In genomic region chr12:17741637-17742364, GRCm38 (mm10) we compare ENCODE assay signal across 9 mouse cellular contexts. TPM values are rescaled to one million over a fixed set of nuclear protein-coding genes. Genes with fewer than 3 reads are reported as not detected.
A peak's percentile ranks its signal among the peaks of the same experiment; 100 is the strongest.
DNase-seq lines count a peak whose midpoint lies in the region; ATAC-seq and TF ChIP-seq lines count a peak whose summit lies in the region.
"Had no signal": no experiment of that assay in that cellular context is flagged by ENCODE, and none has a peak within 500 bp of the region (broad histone marks: within the 10 kb centered on the region; RNA-seq: fewer than 3 reads in every experiment).

No protein-coding gene starts in this region.

- peaks cover 46% of the 10 kb centered on the region for H3K4me1 ChIP-seq in liver, postnatal 0 days (ENCODE audit: insufficient read depth)
- H3K4me1 ChIP-seq in liver, embryonic 11.5 days (replicated peaks; ENCODE audit: control insufficient read depth, insufficient read depth, low read length): peaks cover 38% of the 10 kb centered on the region
- peaks cover 31% of the 10 kb centered on the region for H3K4me1 ChIP-seq in heart, postnatal 0 days (ENCODE audit: control insufficient read depth, insufficient read depth)
- H3K4me1 ChIP-seq in stomach, embryonic 15.5 days: peaks cover 43% of the 10 kb centered on the region

- H3K9ac ChIP-seq in liver, postnatal 0 days (replicated peaks): no peak overlapping the region
- no peak overlapping the region for H3K9ac ChIP-seq in liver, embryonic 11.5 days (ENCODE audit: low read depth, low read length)
- H3K9ac ChIP-seq in heart, postnatal 0 days (replicated peaks; ENCODE audit: low read depth, low read length): no peak overlapping the region
- no peak overlapping the region for H3K9ac ChIP-seq in stomach, embryonic 15.5 days

- no peak overlapping the region for H3K4me3 ChIP-seq in liver, postnatal 0 days (ENCODE audit: low read depth, low read length)
- no peak overlapping the region for H3K4me3 ChIP-seq in liver, embryonic 11.5 days (ENCODE audit: low read depth, low read length)
- no peak overlapping the region for H3K4me3 ChIP-seq in heart, postnatal 0 days (ENCODE audit: low read depth, low read length)
- H3K4me3 ChIP-seq in stomach, embryonic 15.5 days (replicated peaks): no peak overlapping the region
- H3K4me3 ChIP-seq: megakaryocyte, embryonic 14.5 days had no signal

- WGBS in liver, postnatal 0 days (ENCODE audit: insufficient replicate concordance): 58% methylated on average over 17 of the region's 17 CpGs
- 75% methylated on average over 17 of the region's 17 CpGs for WGBS in liver, embryonic 11.5 days
- WGBS in heart, postnatal 0 days: 56% methylated on average over 17 of the region's 17 CpGs
- WGBS in stomach, embryonic 15.5 days: 61% methylated on average over 17 of the region's 17 CpGs

- no peaks in the 10 kb centered on the region for H3K9me3 ChIP-seq in liver, postnatal 0 days (ENCODE audit: low read length)
- H3K9me3 ChIP-seq in liver, embryonic 11.5 days (ENCODE audit: control insufficient read depth, low read length): no peaks in the 10 kb centered on the region
- H3K9me3 ChIP-seq in heart, postnatal 0 days (replicated peaks; ENCODE audit: control insufficient read depth, low read length): no peaks in the 10 kb centered on the region
- no peaks in the 10 kb centered on the region for H3K9me3 ChIP-seq in stomach, embryonic 15.5 days
- H3K9me3 ChIP-seq: megakaryocyte, embryonic 14.5 days had no signal

- no peak overlapping the region for H3K27ac ChIP-seq in liver, postnatal 0 days (ENCODE audit: low read depth)
- no peak overlapping the region for H3K27ac ChIP-seq in liver, embryonic 11.5 days (ENCODE audit: low read depth, low read length)
- H3K27ac ChIP-seq in heart, postnatal 0 days (ENCODE audit: low read depth): peak overlapping the region; percentile 44
- peak overlapping the region; percentile 64; the same call in 1 of the 2 replicates for H3K27ac ChIP-seq in stomach, embryonic 15.5 days

- peak; percentile 43 for ATAC-seq in liver, postnatal 0 days
- no peak for ATAC-seq in liver, embryonic 11.5 days (replicated peaks; ENCODE audit: low FRiP score)
- peak; percentile 82 for ATAC-seq in heart, postnatal 0 days (ENCODE audit: insufficient read depth, low read depth)
- no peak for ATAC-seq in stomach, embryonic 15.5 days (ENCODE audit: insufficient read depth, low FRiP score, low read depth)

- no peaks in the 10 kb centered on the region for H3K36me3 ChIP-seq in liver, postnatal 0 days (replicated peaks; ENCODE audit: insufficient read depth, low read length)
- H3K36me3 ChIP-seq in liver, embryonic 11.5 days (ENCODE audit: control insufficient read depth, insufficient read depth, low read length): no peaks in the 10 kb centered on the region
- no peaks in the 10 kb centered on the region for H3K36me3 ChIP-seq in heart, postnatal 0 days (replicated peaks; ENCODE audit: control insufficient read depth, insufficient read depth, low read length)
- H3K36me3 ChIP-seq in stomach, embryonic 15.5 days: no peaks in the 10 kb centered on the region

- no peak for DNase-seq in liver, postnatal 0 days
- DNase-seq in liver, embryonic 11.5 days (ENCODE audit: low spot score): no peak
- peak; percentile 61 to 70 for DNase-seq in cerebellum, adult 18-20 months
- DNase-seq in heart, postnatal 0 days (ENCODE audit: low spot score): peak; percentile 69
- DNase-seq in layer of hippocampus, adult 8-10 months (ENCODE audit: low spot score in 2 of 2): peak; percentile 34 to 39
- no peak for DNase-seq in spleen, adult 12 weeks (ENCODE audit: low spot score)
- DNase-seq in spleen, postnatal 36 days (ENCODE audit: low spot score in 2 of 2): no peak

- TF ChIP-seq CTCF in liver, postnatal 0 days (IDR thresholded peaks at IDR 0.05; ENCODE audit: low read depth): no peak
- TF ChIP-seq CTCF in heart, postnatal 0 days (IDR thresholded peaks at IDR 0.05; ENCODE audit: low read depth): no peak

- no peaks in the 10 kb centered on the region for H3K27me3 ChIP-seq in liver, postnatal 0 days (ENCODE audit: insufficient read depth, low read length)
- no peaks in the 10 kb centered on the region for H3K27me3 ChIP-seq in liver, embryonic 11.5 days (replicated peaks; ENCODE audit: control insufficient read depth, insufficient read depth, low read length)
- no peaks in the 10 kb centered on the region for H3K27me3 ChIP-seq in heart, postnatal 0 days (ENCODE audit: control insufficient read depth, insufficient read depth, low read length)
- no peaks in the 10 kb centered on the region for H3K27me3 ChIP-seq in stomach, embryonic 15.5 days (replicated peaks)
- H3K27me3 ChIP-seq: megakaryocyte, embryonic 14.5 days had no signal

- TF ChIP-seq EP300 in liver, postnatal 0 days (IDR thresholded peaks at IDR 0.05; ENCODE audit: low read depth): no peak
- TF ChIP-seq EP300 in heart, postnatal 0 days (IDR thresholded peaks at IDR 0.05; ENCODE audit: low read depth): no peak

- H3K4me2 ChIP-seq in liver, postnatal 0 days (ENCODE audit: low read depth, low read length): no peak overlapping the region
- H3K4me2 ChIP-seq in liver, embryonic 11.5 days: no peak overlapping the region
- H3K4me2 ChIP-seq in heart, postnatal 0 days (ENCODE audit: low read depth, low read length): no peak overlapping the region
- H3K4me2 ChIP-seq in stomach, embryonic 15.5 days: no peak overlapping the region

RNA-seq across cellular contexts. Expression of gene Hpcal1, which starts 51.1 kb away (rescaled TPM):
- 18.6 and 20.8 TPM in 2 replicates for polyA plus RNA-seq in liver, postnatal 0 days (2015; fragmentation: Nextera tagmentation; extraction: Ambion mirVana)
- 30.2 and 31.8 TPM in 2 replicates for polyA plus RNA-seq in liver, embryonic 11.5 days (2014; fragmentation: Nextera tagmentation; extraction: Ambion mirVana)
- total RNA-seq in heart, postnatal 0 days (2014; rRNA removed; ENCODE audit: low replicate concordance): 14.8 and 19.1 TPM in 2 replicates
- polyA plus RNA-seq in heart, postnatal 0 days (2015; fragmentation: Nextera tagmentation; extraction: Ambion mirVana): 21.9 and 22.5 TPM in 2 replicates
- total RNA-seq in layer of hippocampus, adult 8-10 months (2022): 10 to 100 TPM; 61.9 to 68.4 (median 66.1) TPM
- polyA plus RNA-seq in stomach, embryonic 15.5 days (2015; fragmentation: Nextera tagmentation; extraction: Ambion mirVana): 61.0 and 62.7 TPM in 2 replicates

Comparison
In these comparisons a context has a peak if more than half of its experiments do, and no peak if none do; other contexts are left out.
1. ATAC-seq: peak in liver, postnatal 0 days (single experiment) and heart, postnatal 0 days (single experiment); none in liver, embryonic 11.5 days (single experiment) and stomach, embryonic 15.5 days (single experiment).
2. DNase-seq: peak in cerebellum, adult 18-20 months (2 of 2), heart, postnatal 0 days (single experiment) and layer of hippocampus, adult 8-10 months (2 of 2); none in liver, postnatal 0 days (single experiment), liver, embryonic 11.5 days (single experiment), spleen, adult 12 weeks (single experiment) and spleen, postnatal 36 days (0 of 2).
3. H3K27ac ChIP-seq: peak in heart, postnatal 0 days (single experiment) and stomach, embryonic 15.5 days (single experiment); none in liver, postnatal 0 days (single experiment) and liver, embryonic 11.5 days (single experiment).